Mouse (Mus musculus) lung, postnatal 4 days (tissue): ENCODE measurements at regions not wholly inside any gene's neighbourhood (a gene's known extent, or its start where the extent isn't known, plus 50 kb on each side); places are given as distances from the start of the nearest gene placed in this dataset.

ENCODE experiments used
- DNase-seq, 2 experiments: peaks; one replicate each; pipeline ENCODE4 v3.0.0; 2021

GRCm38 (mm10) chr5:119246824-119247223 lies 423.6 kb upstream of the Tbx3 start:
- peak; percentile 29 to 57 for DNase-seq

GRCm38 (mm10) chr5:119248626-119249025 lies 421.8 kb upstream of the Tbx3 start:
- peak in 1 of 2 experiments; percentile 44 for DNase-seq

DNA sequence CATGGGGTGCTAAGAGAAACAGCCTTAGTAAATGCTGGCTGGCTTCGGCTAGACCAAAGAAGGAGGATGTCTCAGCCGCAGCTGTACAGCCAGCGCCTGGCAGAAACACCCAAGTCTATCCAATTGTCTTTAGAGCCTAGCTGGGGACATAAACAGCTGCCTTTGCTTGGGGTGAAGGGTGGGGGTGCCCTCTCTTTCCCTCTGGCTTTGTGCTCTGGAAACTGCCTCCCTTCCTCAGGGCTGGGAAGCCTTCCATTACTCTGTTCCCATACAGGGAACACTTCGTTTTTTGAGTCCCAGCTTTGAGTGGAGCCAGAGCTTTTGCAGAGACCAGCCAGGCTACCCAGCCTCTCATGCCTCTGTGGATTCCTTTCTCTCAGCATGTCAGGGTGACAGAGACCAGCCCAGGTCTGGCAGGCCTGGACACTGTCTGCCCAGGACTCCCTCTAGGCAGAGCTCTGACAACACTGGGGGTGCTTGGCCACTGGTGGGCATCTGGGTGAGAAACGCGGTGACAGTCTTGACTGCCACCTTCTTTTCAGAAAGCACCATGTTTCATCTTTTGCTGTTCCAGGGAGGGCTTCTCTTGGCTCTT lies 421.2 kb upstream of the Tbx3 start:
- no peak for DNase-seq

GRCm38 (mm10) chr5:119251311-119252047 lies 419.0 kb upstream of the Tbx3 start:
- no peak for DNase-seq

- no peak for DNase-seq
Measured at GRCm38 (mm10) chr5:119257374-119258120, 412.9 kb upstream of the Tbx3 start.

DNA sequence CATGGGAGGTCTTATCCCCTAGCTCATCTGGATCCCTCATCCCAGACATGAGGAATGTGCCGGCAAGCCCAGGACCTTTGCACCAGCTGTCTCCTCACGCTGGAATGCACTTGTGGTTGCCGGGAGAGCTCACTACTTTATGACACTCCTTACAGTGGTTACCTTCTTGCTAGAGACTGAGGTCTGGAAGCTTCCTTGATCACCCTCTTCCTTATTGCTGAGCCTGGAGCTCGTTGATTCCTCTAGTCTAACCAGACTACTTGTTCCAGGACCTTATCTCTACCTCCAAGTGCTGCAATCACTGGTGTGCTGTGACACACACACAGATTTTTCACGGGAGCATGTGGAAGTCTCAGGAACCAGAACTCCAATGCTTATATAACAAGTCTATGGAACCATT lies 411.6 kb upstream of the Tbx3 start:
- no peak for DNase-seq

GRCm38 (mm10) chr5:119265149-119265890 lies 405.1 kb upstream of the Tbx3 start:
- peak; percentile 36 to 51 for DNase-seq

DNA sequence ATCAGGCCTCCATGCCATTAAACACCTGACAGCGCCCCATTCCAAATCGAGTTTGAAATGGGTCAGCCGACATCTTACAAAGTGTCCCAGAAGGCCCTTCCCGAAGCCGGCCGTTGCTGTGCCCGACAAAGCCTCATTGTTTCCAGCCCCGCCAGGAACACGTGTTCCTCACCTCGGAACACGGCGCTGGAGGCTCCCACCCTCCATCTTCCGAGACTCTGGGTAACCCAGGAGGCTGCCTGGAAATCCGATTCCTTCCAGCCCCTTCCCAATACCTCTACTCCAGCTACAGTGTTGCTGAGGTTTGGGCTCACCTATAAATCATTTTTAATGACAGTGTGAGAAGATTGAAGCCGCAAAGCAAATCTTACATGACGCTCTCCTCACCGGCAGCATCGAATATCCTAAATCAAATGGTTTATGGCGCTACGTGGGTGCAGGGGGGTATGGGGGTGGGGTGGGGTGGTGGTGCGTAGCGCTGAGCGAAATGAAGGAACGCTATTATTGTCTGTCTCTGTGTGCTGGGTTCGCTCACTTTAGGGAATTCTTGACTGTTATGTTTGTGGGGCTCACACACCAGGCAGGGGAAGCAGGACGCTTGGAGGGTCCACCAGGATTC lies 399.1 kb upstream of the Tbx3 start:
- DNase-seq = no peak

DNA sequence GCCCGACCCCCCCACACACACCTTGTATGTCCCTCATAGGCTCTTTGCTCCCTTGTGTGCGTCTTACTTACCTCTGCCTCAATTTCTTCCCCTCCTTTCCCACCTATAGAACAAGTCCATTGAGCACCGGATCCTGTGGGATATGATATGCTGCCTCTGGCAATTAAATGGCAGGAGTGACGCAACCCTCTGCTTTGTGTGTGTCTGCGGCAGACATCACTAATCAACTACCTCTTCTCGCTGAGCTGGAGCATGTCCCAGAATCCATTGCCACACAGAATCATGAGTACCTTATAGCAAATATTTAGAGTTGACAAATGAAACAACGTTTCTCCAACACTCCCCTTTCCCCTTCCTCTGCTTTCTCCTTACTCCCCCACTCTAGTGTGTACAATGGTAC lies 397.3 kb upstream of the Tbx3 start:
- DNase-seq = no peak

GRCm38 (mm10) chr5:119273615-119274014 lies 396.9 kb upstream of the Tbx3 start:
- DNase-seq = no peak

- no peak for DNase-seq
Measured at GRCm38 (mm10) chr5:119274817-119275494, 395.5 kb upstream of the Tbx3 start.

DNA sequence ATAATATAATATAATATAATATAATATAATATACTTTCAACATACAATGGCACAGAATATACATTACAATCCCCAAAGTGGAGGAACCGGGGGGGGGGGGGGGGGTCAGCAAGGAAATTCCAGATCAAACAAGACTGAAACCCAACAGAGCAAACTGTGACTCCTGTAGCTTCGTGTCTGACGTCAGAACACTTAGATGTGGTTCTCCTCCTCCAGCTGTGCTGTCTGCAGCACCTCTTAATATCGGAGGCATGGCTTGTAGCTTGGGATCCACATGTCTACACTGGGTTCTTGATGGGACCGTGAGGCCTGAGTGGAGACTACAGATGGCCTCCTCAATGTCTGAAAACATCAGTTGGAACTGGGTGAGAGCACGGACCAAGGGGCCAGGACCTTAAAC lies 390.3 kb upstream of the Tbx3 start:
- DNase-seq = no peak

GRCm38 (mm10) chr5:119289808-119290207 lies 380.7 kb upstream of the Tbx3 start:
- DNase-seq = no peak

DNA sequence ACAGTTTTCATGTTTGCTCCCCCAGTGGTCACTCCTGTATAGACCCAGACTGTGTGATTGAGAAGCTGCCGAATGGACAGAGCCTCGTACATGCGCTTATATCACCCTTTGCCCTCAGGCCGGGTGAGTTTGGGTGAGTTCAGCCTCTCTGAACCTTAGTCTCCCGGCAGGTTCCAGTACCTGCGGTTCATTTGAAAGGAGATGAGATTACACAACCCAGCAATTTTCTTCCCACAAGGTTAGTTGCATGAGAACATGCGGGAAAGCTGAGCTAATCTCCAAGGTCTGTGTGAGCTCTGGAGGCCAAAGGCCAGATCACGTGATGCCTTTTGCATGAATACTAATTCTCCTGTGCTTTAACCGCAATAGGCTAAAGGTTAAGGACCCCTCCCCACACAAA lies 378.1 kb upstream of the Tbx3 start:
- no peak for DNase-seq

- no peak for DNase-seq
Measured at GRCm38 (mm10) chr5:119292889-119293288, 377.6 kb upstream of the Tbx3 start.

GRCm38 (mm10) chr5:119299311-119299710 lies 371.2 kb upstream of the Tbx3 start:
- no peak for DNase-seq

DNA sequence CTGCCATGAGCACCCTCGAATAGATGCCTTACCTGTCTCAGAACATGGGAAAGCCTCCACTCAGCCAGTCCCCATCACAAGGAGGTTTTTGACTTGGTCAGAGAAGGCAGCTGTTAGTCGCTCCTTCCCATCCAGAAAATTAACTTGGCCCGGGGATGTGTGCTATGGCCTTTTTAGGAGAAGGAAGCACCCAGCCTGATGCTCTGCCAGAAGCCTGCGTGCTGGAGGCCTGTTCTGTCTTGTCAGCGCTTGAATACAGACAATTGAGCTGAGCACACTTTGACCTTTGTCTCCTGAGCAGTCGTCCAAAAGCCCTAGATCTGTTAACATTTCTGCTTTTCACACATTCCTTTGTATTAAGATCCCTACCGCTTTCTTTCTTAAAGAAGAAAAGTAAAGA lies 370.4 kb upstream of the Tbx3 start:
- DNase-seq = peak in 1 of 2 experiments; percentile 46

GRCm38 (mm10) chr5:119301539-119301938 lies 368.9 kb upstream of the Tbx3 start:
- DNase-seq = no peak

DNA sequence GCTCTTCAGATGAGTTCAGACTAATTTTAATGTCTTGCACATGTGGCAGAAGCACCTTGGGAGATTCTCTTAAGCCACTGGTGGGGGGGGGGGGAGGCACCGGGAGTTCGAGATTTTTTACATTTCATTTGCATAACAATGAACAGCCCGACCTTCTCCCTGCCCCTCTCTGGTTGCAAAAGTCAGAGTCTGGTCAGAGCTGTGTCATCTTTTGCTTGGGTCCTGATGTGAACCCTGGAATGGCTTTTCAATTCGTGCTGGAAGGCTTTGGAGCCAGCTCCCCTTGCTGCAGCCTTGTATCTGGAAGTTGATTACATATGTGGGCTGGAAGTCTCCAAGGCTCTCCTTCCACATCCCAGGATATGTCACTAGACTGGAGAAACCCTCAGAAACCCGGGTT lies 365.7 kb upstream of the Tbx3 start:
- no peak for DNase-seq

DNA sequence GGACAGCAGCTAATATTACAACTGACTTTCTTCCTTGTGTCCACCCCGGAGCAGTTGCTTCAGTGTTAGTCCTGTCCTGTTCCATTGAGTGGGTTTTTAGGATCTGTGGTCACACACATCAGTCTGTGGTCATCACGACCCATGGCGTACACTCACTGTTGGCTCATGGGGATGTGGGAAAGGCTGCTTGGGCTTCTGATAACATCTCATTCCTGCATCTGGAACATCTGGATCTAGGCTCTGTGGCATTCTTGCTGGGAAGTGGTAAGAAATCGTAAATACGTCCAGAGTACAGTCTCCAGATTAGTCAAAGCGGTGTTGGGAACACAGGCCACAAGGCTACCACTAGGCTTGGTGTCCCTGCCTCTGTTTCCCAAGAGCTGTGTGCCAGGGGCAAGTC lies 362.7 kb upstream of the Tbx3 start:
- DNase-seq = no peak

- no peak for DNase-seq
Measured at GRCm38 (mm10) chr5:119310178-119310930, 360.1 kb upstream of the Tbx3 start.
